ENCODE assay signal across 18 mouse cellular contexts in the genomic region with DNA sequence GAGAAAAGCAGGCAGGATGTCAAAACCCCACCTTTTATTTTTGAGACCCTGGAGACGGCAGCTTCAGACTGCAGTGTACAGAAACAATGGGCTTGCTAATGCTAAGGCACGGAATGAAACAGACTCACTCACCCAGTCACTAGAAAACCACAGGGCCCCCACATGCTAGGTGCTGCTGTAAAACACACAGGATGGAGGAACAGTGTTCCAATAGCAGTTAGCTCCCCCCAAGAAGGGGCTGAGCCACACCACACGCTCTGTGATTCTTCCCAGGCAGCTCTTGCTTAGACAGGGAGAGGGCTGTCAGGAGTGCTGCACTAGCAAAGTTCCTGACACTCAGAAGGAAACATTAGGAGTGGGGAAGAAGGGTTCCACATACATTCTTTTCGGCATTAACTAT.
DNase-seq lines count a peak whose midpoint lies in the region; ATAC-seq lines count a peak whose summit lies in the region.
"Had no signal": no experiment of that assay in that cellular context is flagged by ENCODE, and none has a peak within 500 bp of the region (broad histone marks: within the 10 kb centered on the region; RNA-seq: fewer than 3 reads in every experiment).

No protein-coding gene starts in this region.

- DNase-seq in neural tube, embryonic 11.5 days (ENCODE audit: low spot score), result no peak
- DNase-seq in neural tube, embryonic 10.5 days (ENCODE audit: extremely low spot score, low spot score), result no peak
- no peak for DNase-seq in midbrain, embryonic 10.5 days (ENCODE audit: low spot score)
- no peak for DNase-seq in gastrocnemius, adult 8-10 months (ENCODE audit: low spot score in 2 of 2)
- DNase-seq in natural killer cell, adult 2 months (ENCODE audit: low spot score in 2 of 2), result no peak
- DNase-seq: adrenal gland, postnatal 14 days; B cell, adult 2 months; cerebellum, adult 11-12 months; gastrocnemius, postnatal 14 days; kidney, adult 9 months; liver, postnatal 0 days had no signal

- H3K27ac ChIP-seq in neural tube, embryonic 11.5 days (ENCODE audit: low read depth, low read length), result 0 out of 2 replicates have a peak overlapping the region, but pooled peaks have one; percentile 34
- no peak overlapping the region; the same call in 1 of the 2 replicates for H3K27ac ChIP-seq in forebrain, embryonic 16.5 days (ENCODE audit: low read length)
- peak overlapping the region; percentile 59 for H3K27ac ChIP-seq in midbrain, embryonic 10.5 days (replicated peaks)
- no peak overlapping the region for H3K27ac ChIP-seq in neural tube, embryonic 14.5 days (ENCODE audit: low read depth, low read length)
- H3K27ac ChIP-seq: heart, embryonic 13.5 days; limb, embryonic 13.5 days; macrophage had no signal

- H3K9ac ChIP-seq in neural tube, embryonic 11.5 days (ENCODE audit: low read length), result no peak overlapping the region
- peak overlapping the region; percentile 35 for H3K9ac ChIP-seq in forebrain, embryonic 16.5 days (replicated peaks; ENCODE audit: low read depth, low read length)
- peak overlapping the region; percentile 34 for H3K9ac ChIP-seq in neural tube, embryonic 14.5 days (replicated peaks; ENCODE audit: low read depth, low read length)
- H3K9ac ChIP-seq: heart, embryonic 13.5 days; limb, embryonic 13.5 days; liver, postnatal 0 days had no signal

- H3K4me1 ChIP-seq in neural tube, embryonic 11.5 days (ENCODE audit: control insufficient read depth, insufficient read depth, low read length), result no peaks in the 10 kb centered on the region
- H3K4me1 ChIP-seq in forebrain, embryonic 16.5 days (replicated peaks; ENCODE audit: control insufficient read depth, insufficient read depth, low read length), result peaks cover 4% of the 10 kb centered on the region; the same call in 1 of the 2 replicates
- H3K4me1 ChIP-seq in midbrain, embryonic 10.5 days, result peaks cover 10% of the 10 kb centered on the region
- H3K4me1 ChIP-seq in neural tube, embryonic 14.5 days (ENCODE audit: control insufficient read depth, insufficient read depth, low read length), result 0 out of 2 replicates have a peak, but pooled peaks cover 5% of the 10 kb centered on the region
- H3K4me1 ChIP-seq: heart, embryonic 13.5 days; limb, embryonic 13.5 days had no signal

- H3K36me3 ChIP-seq in neural tube, embryonic 11.5 days (ENCODE audit: control insufficient read depth, insufficient read depth, low read length), result no peaks in the 10 kb centered on the region
- no peaks in the 10 kb centered on the region for H3K36me3 ChIP-seq in forebrain, embryonic 16.5 days (ENCODE audit: control insufficient read depth, insufficient read depth)
- no peaks in the 10 kb centered on the region for H3K36me3 ChIP-seq in midbrain, embryonic 10.5 days
- H3K36me3 ChIP-seq in neural tube, embryonic 14.5 days (ENCODE audit: control insufficient read depth, insufficient read depth, low read length), result no peaks in the 10 kb centered on the region
- H3K36me3 ChIP-seq: heart, embryonic 13.5 days; limb, embryonic 13.5 days had no signal

- H3K4me3 ChIP-seq in neural tube, embryonic 11.5 days (ENCODE audit: low read depth, low read length), result no peak overlapping the region
- no peak overlapping the region for H3K4me3 ChIP-seq in forebrain, embryonic 16.5 days (replicated peaks; ENCODE audit: low read length)
- peak overlapping the region; percentile 7; the same call in 1 of the 2 replicates for H3K4me3 ChIP-seq in midbrain, embryonic 10.5 days
- H3K4me3 ChIP-seq in neural tube, embryonic 14.5 days (ENCODE audit: low read depth, low read length), result no peak overlapping the region
- H3K4me3 ChIP-seq: heart, embryonic 13.5 days; limb, embryonic 13.5 days; myocyte had no signal

- H3K9me3 ChIP-seq in neural tube, embryonic 11.5 days (ENCODE audit: control insufficient read depth, low read length), result no peaks in the 10 kb centered on the region
- no peaks in the 10 kb centered on the region for H3K9me3 ChIP-seq in forebrain, embryonic 16.5 days (ENCODE audit: control insufficient read depth, low read length)
- no peaks in the 10 kb centered on the region for H3K9me3 ChIP-seq in midbrain, embryonic 10.5 days (replicated peaks)
- no peaks in the 10 kb centered on the region for H3K9me3 ChIP-seq in neural tube, embryonic 14.5 days (ENCODE audit: control insufficient read depth, low read length)
- H3K9me3 ChIP-seq: heart, embryonic 13.5 days; limb, embryonic 13.5 days had no signal

- H3K27me3 ChIP-seq in neural tube, embryonic 11.5 days (ENCODE audit: control insufficient read depth, insufficient read depth, low read length), result no peaks in the 10 kb centered on the region
- H3K27me3 ChIP-seq in forebrain, embryonic 16.5 days (replicated peaks; ENCODE audit: control insufficient read depth, insufficient read depth, low read length), result no peaks in the 10 kb centered on the region
- H3K27me3 ChIP-seq in midbrain, embryonic 10.5 days (ENCODE audit: low read depth, poor library complexity, severe bottlenecking), result no peaks in the 10 kb centered on the region
- H3K27me3 ChIP-seq in neural tube, embryonic 14.5 days (ENCODE audit: control insufficient read depth, insufficient read depth, low read length), result no peaks in the 10 kb centered on the region
- H3K27me3 ChIP-seq: heart, embryonic 13.5 days; limb, embryonic 13.5 days had no signal

- no peak overlapping the region for H3K4me2 ChIP-seq in neural tube, embryonic 11.5 days (ENCODE audit: low read depth)
- peak overlapping the region; percentile 30 for H3K4me2 ChIP-seq in forebrain, embryonic 16.5 days (ENCODE audit: low read length)
- peak overlapping the region; percentile 29; the same call in 1 of the 2 replicates for H3K4me2 ChIP-seq in neural tube, embryonic 14.5 days (ENCODE audit: low read depth, low read length)
- H3K4me2 ChIP-seq: heart, embryonic 13.5 days; limb, embryonic 13.5 days had no signal

- no peak for ATAC-seq in neural tube, embryonic 11.5 days (ENCODE audit: insufficient read depth, low FRiP score, low TSS enrichment)
- ATAC-seq in forebrain, embryonic 16.5 days, result peak; percentile 61; the same call in 1 of the 2 replicates
- ATAC-seq in neural tube, embryonic 14.5 days (ENCODE audit: low read depth), result peak; percentile 62; the same call in 1 of the 2 replicates
- no peak for ATAC-seq in activated CD4-positive, CD25-positive, alpha-beta regulatory T cell, adult 4 months
- ATAC-seq: liver, postnatal 0 days had no signal

- 59% methylated on average over 4 of the region's 4 CpGs for WGBS in neural tube, embryonic 11.5 days
- 22% methylated on average over 4 of the region's 4 CpGs for WGBS in forebrain, embryonic 16.5 days
- 57% methylated on average over 4 of the region's 4 CpGs for WGBS in midbrain, embryonic 10.5 days
- WGBS in neural tube, embryonic 14.5 days, result 34% methylated on average over 4 of the region's 4 CpGs

Comparison
In these comparisons a context has a peak if more than half of its experiments do, and no peak if none do; other contexts are left out.
1. ATAC-seq: peak in forebrain, embryonic 16.5 days (single experiment) and neural tube, embryonic 14.5 days (single experiment); none in neural tube, embryonic 11.5 days (single experiment) and activated CD4-positive, CD25-positive, alpha-beta regulatory T cell, adult 4 months (single experiment).
2. H3K27ac ChIP-seq: peak in neural tube, embryonic 11.5 days (single experiment) and midbrain, embryonic 10.5 days (single experiment); none in forebrain, embryonic 16.5 days (single experiment) and neural tube, embryonic 14.5 days (single experiment).